Mouse (Mus musculus) lung, embryonic 16.5 days (tissue): Measurements from ENCODE around the gene Serpina3c. TPM values are rescaled to one million over a fixed set of nuclear protein-coding genes. Genes with fewer than 3 reads are reported as not detected.

Source experiments
- ATAC-seq: fragments of 200-750 bp; cut with Nextera tagmentation; 2 replicates; pipeline ENCODE4 v1.8.0; 2017; ENCODE audit warnings: low read depth, mild to moderate bottlenecking, moderate library complexity
- H3K27ac ChIP-seq: fragments of 300-500 bp; sonication (generic); 2 replicates; pipeline ENCODE4 v1.5.1; 2014; ENCODE audit warnings: mild to moderate bottlenecking, control low read depth, low read length
- H3K27me3 ChIP-seq: fragments of 300-500 bp; sonication (generic); 2 replicates; pipeline ENCODE4 v1.6.1; 2014; ENCODE audit warnings: low read depth, low read length, mixed read lengths; ENCODE audit not compliant: control insufficient read depth, insufficient read depth
- H3K36me3 ChIP-seq: fragments of 300-500 bp; sonication (generic); 2 replicates; pipeline ENCODE4 v1.6.1; 2014; ENCODE audit warnings: low read length; ENCODE audit not compliant: control insufficient read depth, insufficient read depth
- H3K4me1 ChIP-seq: fragments of 300-500 bp; sonication (generic); replicated peaks from 2 replicates; pipeline ENCODE4 v1.6.1; 2014; ENCODE audit warnings: low read length, mixed read lengths; ENCODE audit not compliant: control insufficient read depth, insufficient read depth
- H3K4me2 ChIP-seq: fragments of 300-500 bp; sonication (generic); 2 replicates; pipeline ENCODE4 v1.6.1; 2014; ENCODE audit warnings: low read depth, low read length, control low read depth
- H3K4me3 ChIP-seq: fragments of 300-500 bp; sonication (generic); 2 replicates; pipeline ENCODE4 v1.5.1; 2014; ENCODE audit warnings: mild to moderate bottlenecking, low read length, control low read depth
- H3K9ac ChIP-seq: fragments of 300-500 bp; sonication (generic); 2 replicates; pipeline ENCODE4 v1.6.1; 2014; ENCODE audit warnings: low read length, control low read depth
- H3K9me3 ChIP-seq: fragments of 300-500 bp; sonication (generic); 2 replicates; pipeline ENCODE4 v1.6.1; 2016; ENCODE audit warnings: low read length; ENCODE audit not compliant: control insufficient read depth
- WGBS: fragments of 180-500 bp; shearing (Covaris S2); extraction: QIAGEN DNeasy Blood & Tissue Kit; methylation state at CpG from one replicate; pipeline ENCODE4 v1.1.7; 2014; 5-methylcytosine and 5-hydroxymethylcytosine counted together
- polyA plus RNA-seq: library from polyadenylated mRNA; unstranded; fragments of >200 nt; fragmentation: Nextera tagmentation; extraction: Ambion mirVana; gene quantifications from 2 replicates; pipeline ENCODE4 v1.2.1, GENCODE M21; 2015

Serpina3c gene
- polyA plus RNA-seq, 1 experiment from 2014 or later: 0.06 TPM

DNA sequence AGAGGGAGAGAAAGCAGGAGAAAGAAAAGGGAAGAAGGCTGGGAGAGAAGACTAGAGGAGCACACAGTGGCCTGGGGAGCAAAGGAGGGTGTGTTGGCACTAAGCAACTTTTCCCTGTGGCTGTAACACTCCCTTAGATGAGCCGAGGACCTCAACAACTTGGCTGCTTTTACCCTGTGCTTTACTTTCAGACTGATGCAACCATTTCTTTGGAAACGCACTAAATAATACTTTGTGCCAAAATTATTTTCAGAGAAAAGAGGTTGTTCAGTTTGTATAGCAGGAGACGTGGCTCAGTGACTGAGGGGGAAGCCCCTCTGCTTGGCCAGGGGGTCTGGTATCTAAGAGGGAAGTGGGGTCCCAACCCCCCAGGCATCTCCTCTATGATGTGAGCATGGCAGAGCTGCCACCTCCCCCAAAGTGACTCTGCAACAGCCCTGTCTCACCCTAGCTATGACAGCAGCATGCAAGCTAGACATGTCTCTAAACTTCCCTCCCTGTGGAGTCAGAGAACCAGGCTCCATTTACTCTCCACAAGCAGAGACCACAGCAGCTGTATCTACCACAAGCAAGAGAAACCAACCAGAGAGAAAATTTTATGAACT lies 527 bp downstream of the Serpina3c start:
- 52% methylated on average over 3 of the region's 3 CpGs for WGBS
- H3K27ac ChIP-seq: no peak overlapping the region

DNA sequence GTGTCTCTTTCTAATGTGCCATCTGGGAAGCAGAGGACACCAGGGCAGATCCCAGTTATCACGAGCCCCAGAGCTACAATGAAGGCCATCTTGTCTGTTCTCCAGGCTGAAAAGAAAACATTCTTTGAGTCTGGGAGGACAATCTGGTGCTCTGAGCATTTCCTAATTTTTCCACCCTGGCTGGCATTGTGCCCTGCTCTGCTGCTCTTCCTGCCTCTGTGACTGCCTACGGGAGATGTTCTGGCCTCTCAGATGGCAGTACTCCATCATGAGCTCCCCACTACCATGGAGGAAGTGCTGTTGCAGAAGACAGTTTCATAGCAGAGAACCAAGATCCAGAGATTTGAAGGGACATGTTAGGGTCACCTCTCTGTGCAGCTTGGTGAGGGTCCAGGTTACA lies 1.7 kb downstream of the Serpina3c start:
- Histone ChIP-seq H3K9ac (no peak overlapping the region), H3K9me3 (no peaks in the 10 kb centered on the region), H3K4me2 (no peak overlapping the region), H3K27me3 (no peaks in the 10 kb centered on the region), H3K27ac (no peak overlapping the region), H3K36me3 (no peaks in the 10 kb centered on the region), H3K4me3 (no peak overlapping the region), H3K4me1 (no peaks in the 10 kb centered on the region)
- ATAC-seq: no peak
- WGBS: 81% methylated on average over 2 of the region's 2 CpGs

More for the DNA sequence above, 527 bp downstream of the Serpina3c start:
- Histone ChIP-seq H3K9ac (no peak overlapping the region), H3K4me2 (no peak overlapping the region), H3K27me3 (no peaks in the 10 kb centered on the region), H3K36me3 (no peaks in the 10 kb centered on the region), H3K4me3 (no peak overlapping the region), H3K4me1 (no peaks in the 10 kb centered on the region), H3K9me3 (no peaks in the 10 kb centered on the region)
- ATAC-seq: no peak

- WGBS: 79% methylated on average over 2 of the region's 2 CpGs
- ATAC-seq: no peak
- H3K9ac ChIP-seq: no peak overlapping the region
- no peaks in the 10 kb centered on the region for H3K36me3 ChIP-seq
- no peak overlapping the region for H3K4me3 ChIP-seq
- no peak overlapping the region for H3K4me2 ChIP-seq
- no peaks in the 10 kb centered on the region for H3K27me3 ChIP-seq
- no peak overlapping the region for H3K27ac ChIP-seq
- no peaks in the 10 kb centered on the region for H3K4me1 ChIP-seq
- H3K9me3 ChIP-seq: no peaks in the 10 kb centered on the region
These were observed 8.1 kb downstream of the Serpina3c start for GRCm38 (mm10) chr12:104145571-104145970.

GRCm38 (mm10) chr12:104143286-104143685 lies 10.4 kb downstream of the Serpina3c start:
- Histone ChIP-seq H3K4me1 (no peaks in the 10 kb centered on the region), H3K27ac (no peak overlapping the region), H3K4me2 (no peak overlapping the region), H3K36me3 (no peaks in the 10 kb centered on the region), H3K27me3 (no peaks in the 10 kb centered on the region), H3K9me3 (no peaks in the 10 kb centered on the region), H3K9ac (no peak overlapping the region), H3K4me3 (no peak overlapping the region)
- WGBS: 59% methylated on average over 1 of the region's 1 CpGs
- ATAC-seq: no peak

DNA sequence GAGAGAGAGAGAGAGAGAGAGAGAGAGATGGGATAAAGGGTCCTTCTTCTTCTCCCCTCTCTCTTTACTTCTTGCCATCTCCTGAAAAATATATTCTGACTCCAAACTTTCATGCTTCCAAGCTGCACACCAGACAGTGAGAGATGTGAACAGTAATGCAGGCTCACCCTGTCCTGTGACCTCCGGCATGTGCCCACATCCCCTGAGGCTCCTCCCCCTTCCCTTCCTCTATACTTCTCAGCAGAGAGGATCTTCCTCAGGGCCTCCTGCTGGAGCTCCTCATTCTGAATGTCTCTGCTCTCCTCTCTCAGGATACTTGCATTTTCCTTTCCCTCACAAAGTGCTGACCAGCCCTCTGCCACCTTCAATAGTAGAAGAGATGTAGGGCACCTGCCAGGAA lies 11.2 kb downstream of the Serpina3c start:
- Histone ChIP-seq H3K36me3 (no peaks in the 10 kb centered on the region), H3K27ac (no peak overlapping the region), H3K4me3 (no peak overlapping the region), H3K9ac (no peak overlapping the region), H3K4me1 (no peaks in the 10 kb centered on the region), H3K27me3 (no peaks in the 10 kb centered on the region), H3K4me2 (no peak overlapping the region), H3K9me3 (no peaks in the 10 kb centered on the region)
- ATAC-seq: no peak
- whole genome bisulfite sequencing: 50% methylated on average over 1 of the region's 1 CpGs

DNA sequence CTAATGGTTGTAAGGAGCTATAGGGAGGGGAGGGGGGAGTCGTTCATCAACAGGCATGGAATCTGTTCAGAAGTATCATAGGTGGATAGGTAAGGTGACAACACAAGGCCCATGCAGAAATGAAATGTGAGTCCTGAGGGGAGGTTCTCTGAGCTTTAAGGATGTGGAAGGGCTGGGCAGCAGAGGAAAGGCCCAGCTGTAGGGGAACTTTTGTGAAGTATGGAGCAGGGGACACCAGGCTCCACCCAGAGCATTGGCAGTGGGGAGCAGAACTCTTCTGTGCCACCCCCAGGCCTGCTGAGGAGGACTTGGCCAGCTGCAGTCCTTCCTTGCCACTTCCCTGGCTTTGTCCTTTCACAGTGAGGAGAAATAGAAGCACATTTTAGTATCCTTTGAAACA lies 12.2 kb downstream of the Serpina3c start:
- WGBS: 67% methylated on average over 1 of the region's 1 CpGs
- Histone ChIP-seq H3K9me3 (no peaks in the 10 kb centered on the region), H3K4me1 (no peaks in the 10 kb centered on the region), H3K27me3 (no peaks in the 10 kb centered on the region), H3K4me3 (no peak overlapping the region), H3K36me3 (no peaks in the 10 kb centered on the region), H3K9ac (no peak overlapping the region), H3K27ac (no peak overlapping the region), H3K4me2 (no peak overlapping the region)
- ATAC-seq: no peak

GRCm38 (mm10) chr12:104140543-104141103 lies 13.0 kb downstream of the Serpina3c start:
- H3K27me3 ChIP-seq: no peaks in the 10 kb centered on the region
- H3K9ac ChIP-seq: no peak overlapping the region
- no peaks in the 10 kb centered on the region for H3K36me3 ChIP-seq
- no peak overlapping the region for H3K4me3 ChIP-seq
- no peak overlapping the region for H3K4me2 ChIP-seq
- ATAC-seq: no peak
- WGBS: 90% methylated on average over 4 of the region's 4 CpGs
- H3K4me1 ChIP-seq: no peaks in the 10 kb centered on the region
- H3K27ac ChIP-seq: no peak overlapping the region
- H3K9me3 ChIP-seq: no peaks in the 10 kb centered on the region

- ATAC-seq: no peak
- H3K9me3 ChIP-seq: no peaks in the 10 kb centered on the region
These were observed 15.5 kb downstream of the Serpina3c start for GRCm38 (mm10) chr12:104138216-104138615.

DNA sequence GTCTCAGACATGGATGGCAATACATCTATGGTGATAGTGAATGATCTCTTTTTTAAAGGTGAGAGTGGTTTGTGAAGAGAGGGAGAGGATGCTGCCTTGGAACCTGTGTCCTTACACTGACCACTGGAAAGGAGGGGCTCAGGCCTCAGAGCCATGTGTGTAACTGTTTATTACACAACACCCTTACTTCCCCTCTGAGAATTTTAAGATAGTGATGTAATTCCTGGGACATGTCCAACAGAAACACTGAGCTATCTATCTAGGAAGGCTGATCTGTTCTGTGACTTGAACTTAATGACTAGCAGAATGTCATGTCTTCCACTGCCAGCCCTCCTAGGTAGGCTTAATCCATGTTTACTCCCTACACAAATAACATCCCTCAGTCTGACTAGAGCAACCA lies 22.6 kb downstream of the Serpina3c start:
- no peaks in the 10 kb centered on the region for H3K4me1 ChIP-seq
- H3K36me3 ChIP-seq: no peaks in the 10 kb centered on the region
- no peaks in the 10 kb centered on the region for H3K9me3 ChIP-seq
- no peaks in the 10 kb centered on the region for H3K27me3 ChIP-seq
- no peak overlapping the region for H3K4me2 ChIP-seq
- H3K4me3 ChIP-seq: no peak overlapping the region
- no peak overlapping the region for H3K9ac ChIP-seq
- H3K27ac ChIP-seq: no peak overlapping the region
- no peak for ATAC-seq

More at GRCm38 (mm10) chr12:104138216-104138615, 15.5 kb downstream of the Serpina3c start:
- H3K4me1 ChIP-seq: no peaks in the 10 kb centered on the region
- H3K4me3 ChIP-seq: no peak overlapping the region
- no peak overlapping the region for H3K4me2 ChIP-seq
- no peaks in the 10 kb centered on the region for H3K27me3 ChIP-seq
- WGBS: 68% methylated on average over 2 of the region's 2 CpGs
- no peaks in the 10 kb centered on the region for H3K36me3 ChIP-seq
- no peak overlapping the region for H3K9ac ChIP-seq
- no peak overlapping the region for H3K27ac ChIP-seq
